Mouse (Mus musculus) ovary, postnatal 36 days (tissue): Measurements from ENCODE around the gene Arrdc1.
"Not testable (repeated sequence)": the region's sequence is repeated elsewhere in the genome, so short reads cannot be mapped to it uniquely, and the experiment has no call there.

Experiments
- DNase-seq: peaks from one replicate; pipeline ENCODE4 v3.0.0; 2022; ENCODE audit warnings: low spot score, mixed read lengths

Gene Arrdc1

DNA sequence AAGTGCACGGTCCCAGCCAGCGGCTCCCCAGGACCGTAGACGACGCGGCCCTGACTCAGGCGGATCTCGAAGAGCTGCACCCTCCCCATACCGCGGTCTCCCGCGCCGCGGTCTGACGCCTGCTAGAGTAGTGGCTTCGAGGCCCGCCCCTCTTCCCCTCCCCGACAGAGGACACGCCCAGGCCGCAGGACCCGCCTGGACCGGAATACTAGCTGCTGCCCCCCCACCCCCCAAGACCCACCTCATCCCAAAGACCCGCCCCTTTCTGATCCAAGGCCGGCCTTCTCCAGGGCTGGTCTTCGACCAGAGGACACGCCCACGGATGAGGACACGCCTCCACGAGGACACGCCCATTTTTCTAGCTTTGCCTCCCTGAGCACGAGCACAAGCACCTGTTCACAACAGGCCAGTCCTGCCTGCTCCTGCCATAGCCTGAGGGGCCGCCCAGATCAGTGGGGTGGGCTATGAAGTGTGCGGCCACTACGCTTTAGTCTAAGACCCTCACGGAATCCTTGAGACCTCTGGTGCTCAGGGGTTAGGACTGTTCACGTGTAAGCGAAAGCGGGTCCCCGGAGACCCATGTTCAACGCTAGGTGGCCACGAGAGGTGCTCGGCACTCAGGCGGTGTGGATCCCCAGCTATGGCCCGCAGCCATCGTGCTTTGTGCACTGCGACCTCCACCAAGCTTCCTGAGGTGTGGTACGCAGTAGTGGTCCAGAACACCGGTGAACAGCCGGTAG, at the start of gene Arrdc1:
TSS of gene Arrdc1 (minus strand) at position 196 of the 740 bp plus-strand sequence.
- DNase-seq = peak; percentile 92

DNA sequence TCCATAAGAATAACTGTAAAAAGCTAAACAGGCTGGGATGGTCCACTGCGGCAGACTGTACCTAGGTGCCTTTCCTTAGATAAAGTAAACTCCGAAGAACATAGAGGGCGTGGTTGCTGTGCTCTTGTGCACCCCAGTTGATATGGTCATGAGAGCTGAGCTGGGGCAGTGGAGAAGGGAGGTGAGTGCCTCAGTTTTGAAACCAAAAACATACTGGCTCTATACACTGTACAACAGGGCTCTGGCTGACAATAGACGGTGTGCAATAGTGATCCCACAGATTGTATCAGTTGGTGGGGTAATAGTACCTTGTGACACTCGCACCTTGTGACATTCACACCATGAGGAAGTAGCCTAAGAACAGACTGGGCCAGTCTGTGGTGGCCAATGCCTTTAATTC, 41.9 kb upstream of the Arrdc1 start:
- no peak for DNase-seq

- DNase-seq = peak; percentile 76
Observed at GRCm38 (mm10) chr2:24975704-24976297, 40.7 kb upstream of the Arrdc1 start, which contains the start of gene Pnpla7. TSS of gene Pnpla7 (plus strand) at chr2:24976033.

GRCm38 (mm10) chr2:24974906-24975703, 40.1 kb upstream of the Arrdc1 start, which contains the start of gene Mrpl41:
TSS of gene Mrpl41 (minus strand) at chr2:24975098.
- DNase-seq = peak; percentile 95

DNA sequence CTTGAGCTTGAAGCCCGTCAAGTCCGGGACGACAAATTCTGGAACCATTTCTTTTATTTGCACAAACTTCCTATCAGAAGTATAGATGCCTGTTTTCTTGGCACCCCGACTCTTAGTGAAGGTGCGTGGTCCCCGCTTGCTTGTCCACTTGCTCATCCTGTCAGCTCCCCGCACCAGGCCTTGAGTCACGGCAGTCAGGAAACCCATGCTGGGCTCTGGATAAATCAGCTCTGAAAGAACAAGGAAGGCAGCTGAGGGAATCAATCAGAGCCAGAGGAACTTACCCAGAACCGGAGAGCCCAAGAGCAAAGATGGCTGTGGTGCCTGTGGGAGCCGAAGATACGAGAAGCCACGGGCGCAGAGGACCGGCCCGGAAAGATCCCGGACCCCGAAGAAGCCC, 39.4 kb upstream of the Arrdc1 start:
- DNase-seq = not testable (repeated sequence)

DNA sequence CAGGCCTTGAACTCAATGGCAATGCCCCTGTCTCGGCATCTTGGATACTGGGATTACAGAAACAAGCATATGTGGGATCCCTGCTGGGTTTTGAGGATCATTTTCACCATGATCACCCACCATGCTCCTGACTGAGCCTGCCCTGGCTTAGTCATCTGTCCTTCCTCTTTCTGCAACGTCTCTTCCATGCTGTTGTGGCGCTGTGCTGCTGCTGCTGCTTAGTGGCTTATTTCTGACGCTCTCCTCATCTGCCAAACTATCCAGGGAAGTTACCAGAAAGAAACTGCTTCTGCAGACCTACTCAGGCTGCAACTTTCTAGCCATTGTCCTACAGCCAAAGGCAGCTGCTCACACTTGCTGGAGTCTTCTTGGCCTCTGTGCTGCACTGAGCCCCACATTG, 35.3 kb upstream of the Arrdc1 start:
- no peak for DNase-seq

DNA sequence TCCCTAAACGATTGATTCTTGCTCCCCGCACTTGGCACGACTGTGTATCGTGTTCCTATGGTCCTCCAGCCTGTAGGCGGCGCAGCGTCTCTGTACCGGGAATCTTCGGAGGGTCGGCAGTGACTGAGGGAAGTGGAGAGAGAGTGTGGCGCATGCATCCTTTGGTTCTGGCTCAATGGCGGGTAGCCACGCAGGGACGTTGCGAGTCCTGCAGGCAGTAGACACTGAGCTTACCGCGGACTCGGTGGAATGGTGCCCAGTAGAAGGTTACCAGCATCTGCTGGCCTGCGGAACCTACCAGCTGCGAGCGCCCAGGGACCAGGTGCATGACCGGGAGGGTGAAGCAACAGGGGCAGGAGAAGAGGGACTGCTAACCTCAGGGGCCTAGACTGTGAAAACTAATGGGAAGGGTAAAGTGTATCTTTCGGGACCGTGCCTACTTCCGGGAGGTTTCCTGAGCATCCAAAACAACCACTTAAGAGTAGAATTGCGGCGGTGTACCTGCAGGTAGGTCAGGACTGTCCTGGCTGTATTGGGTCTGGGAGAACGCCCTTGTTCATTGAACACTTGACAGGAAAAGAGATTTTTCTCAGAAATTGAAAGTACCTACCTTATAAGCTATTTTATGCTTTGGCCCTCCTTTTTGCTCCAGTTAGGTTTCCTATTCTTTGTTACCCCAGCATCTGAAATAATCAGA, 27.4 kb upstream of the Arrdc1 start, which contains the start of gene Dph7:
TSS of gene Dph7 (plus strand) at position 97 of the 697 bp plus-strand sequence.
- peak; percentile 85 for DNase-seq

GRCm38 (mm10) chr2:24960910-24961309, 25.9 kb upstream of the Arrdc1 start:
- DNase-seq = peak; percentile 14

DNA sequence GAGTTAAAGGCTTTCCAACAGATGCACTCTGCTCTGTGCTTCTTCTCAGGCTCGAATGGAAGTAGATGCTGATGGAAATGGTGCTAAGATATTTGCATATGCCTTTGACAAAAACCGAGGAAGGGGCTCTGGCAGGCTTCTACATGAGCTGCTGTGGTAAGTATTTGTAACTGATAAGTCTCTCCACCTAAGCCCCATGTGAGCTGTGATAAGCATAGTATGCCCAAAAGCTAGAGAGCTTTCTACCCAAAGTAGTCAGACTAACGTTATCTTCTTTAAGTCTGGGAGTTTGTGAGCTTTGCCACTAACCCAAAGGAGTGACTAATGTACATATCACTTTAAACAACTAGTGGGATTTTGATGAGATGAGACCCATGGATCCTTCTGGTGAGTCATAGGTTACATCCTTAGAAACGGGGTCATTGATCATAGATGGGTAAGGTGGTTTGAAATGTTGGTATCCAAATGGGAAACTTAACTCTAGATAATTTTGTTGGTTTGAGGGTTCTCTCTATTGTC, 17.5 kb upstream of the Arrdc1 start:
- DNase-seq = no peak

DNA sequence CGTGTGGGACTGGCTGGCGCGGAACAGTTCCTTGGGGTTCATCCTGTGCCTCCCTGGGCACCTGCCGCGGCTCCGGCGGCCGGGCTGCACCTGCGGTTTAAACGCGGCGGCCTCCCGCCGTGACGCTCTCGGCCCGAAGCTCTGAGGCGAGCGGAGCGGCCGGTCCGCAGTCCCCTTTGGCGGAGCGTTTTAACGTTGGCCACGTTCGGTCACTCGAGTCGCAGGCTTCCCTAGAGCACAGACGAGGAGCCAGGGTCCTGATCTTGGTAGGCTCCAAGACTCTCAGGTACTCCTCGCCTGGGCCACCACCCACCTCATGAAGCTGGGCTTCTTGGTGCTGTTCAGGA, 15.1 kb upstream of the Arrdc1 start:
- no peak for DNase-seq

GRCm38 (mm10) chr2:24949421-24950188, 14.6 kb upstream of the Arrdc1 start, which contains the start of gene Zmynd19:
TSS of gene Zmynd19 (plus strand) at chr2:24949792.
- DNase-seq = peak; percentile 99

DNA sequence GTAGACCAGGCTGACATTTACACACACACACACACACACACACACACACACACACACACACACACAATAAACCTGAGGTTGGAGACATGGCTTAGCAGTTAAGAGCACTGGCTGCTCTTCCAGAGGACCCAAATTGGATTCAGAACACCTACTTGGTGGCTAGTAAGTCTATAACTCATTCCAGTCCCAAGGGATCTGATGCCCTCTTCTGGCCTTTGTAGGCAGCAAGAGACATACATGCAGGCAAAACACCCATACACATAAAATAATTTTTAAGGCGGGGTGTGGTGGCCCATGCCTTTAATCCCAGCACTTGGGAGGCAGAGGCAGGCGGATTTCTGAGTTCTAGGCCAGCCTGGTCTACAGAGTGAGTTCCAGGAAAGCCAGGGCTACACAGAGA, 9.3 kb upstream of the Arrdc1 start:
- not testable (repeated sequence) for DNase-seq

DNA sequence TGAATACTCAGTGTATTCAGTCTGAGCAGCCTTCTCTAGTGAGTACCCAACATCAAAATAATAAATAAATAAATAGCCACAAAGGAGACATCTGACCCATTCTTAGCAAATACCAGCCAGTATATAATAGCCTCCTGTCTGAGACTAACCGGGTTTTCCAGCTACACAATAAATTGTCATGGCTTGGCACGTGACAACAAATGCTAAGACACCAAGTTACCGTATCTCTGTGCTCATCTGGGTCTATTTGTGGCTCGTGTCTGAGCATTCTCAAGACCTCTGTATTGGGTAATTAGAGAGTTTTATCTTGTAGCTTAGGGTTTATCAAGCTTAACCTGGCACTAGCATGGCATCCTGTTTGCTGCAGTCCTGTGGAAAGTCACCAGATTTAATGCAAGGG, 7.0 kb upstream of the Arrdc1 start:
- DNase-seq = no peak

DNA sequence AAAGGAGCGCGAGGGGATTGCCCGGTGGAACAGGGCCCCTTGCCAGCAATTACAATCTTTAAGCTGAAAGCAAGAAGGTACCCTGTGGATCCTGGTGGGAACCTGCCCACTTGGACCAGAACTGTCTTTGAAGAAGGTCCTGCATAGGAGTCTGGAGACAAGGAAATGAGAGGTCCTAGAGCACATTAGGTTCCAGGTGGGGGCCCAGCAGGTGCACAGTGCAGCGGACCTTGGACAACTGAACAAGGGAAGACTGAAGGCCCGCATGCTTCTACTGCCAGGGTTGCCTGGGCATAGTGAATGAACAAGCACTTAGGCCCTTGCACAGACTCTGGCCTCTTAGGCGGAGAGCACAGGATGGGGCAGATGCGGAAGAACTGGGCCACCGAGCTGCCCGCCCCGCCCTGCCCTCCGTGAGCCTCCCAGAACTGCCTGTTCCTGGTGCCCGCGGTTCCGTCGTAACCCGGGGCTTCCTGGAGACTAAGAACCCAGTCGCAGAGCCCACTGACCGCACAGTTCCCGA, 550 bp downstream of the Arrdc1 start:
- no peak for DNase-seq

DNA sequence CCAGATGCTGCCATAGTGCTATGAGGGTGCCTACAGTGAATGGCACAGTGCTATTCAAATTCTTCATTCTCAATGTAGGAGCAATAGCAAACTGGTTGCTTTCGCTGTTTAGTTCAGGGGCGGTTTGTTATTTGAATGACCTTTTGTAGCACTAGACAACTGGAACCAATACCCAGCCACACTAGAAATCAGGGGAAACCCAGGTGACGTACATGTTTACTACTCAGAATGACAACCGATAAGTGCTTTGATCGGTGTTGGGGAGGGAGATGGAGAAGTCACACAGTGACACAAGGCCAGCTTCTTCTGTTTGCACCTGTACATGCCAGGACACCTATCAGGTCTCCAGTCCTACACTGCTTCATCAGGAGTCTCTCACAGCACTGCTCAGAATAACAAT, 5.5 kb downstream of the Arrdc1 start:
- DNase-seq = no peak

- DNase-seq = no peak
Observed at GRCm38 (mm10) chr2:24929119-24929518, 5.9 kb downstream of the Arrdc1 start.

- peak; percentile 44 for DNase-seq
Observed at GRCm38 (mm10) chr2:24927810-24928479, 7.1 kb downstream of the Arrdc1 start.

DNA sequence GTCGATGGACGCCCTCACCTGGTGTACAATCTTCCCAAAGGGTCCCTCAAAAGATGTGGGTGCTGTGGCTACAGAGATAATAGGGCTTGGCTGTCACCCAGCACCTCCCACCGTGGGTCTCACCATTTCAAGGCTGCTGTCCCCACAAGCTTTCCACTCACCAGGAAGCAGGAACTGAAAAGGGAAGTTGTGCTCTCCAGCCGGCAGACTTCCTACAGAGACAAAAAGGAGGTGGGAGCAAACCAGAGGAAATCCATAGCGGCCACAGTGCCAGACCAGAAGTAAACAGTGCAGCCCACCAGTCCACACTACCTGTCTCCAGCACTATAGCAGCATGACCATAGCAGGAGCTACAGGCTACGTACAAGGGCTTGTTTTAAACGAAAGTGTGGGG, 8.1 kb downstream of the Arrdc1 start:
- DNase-seq = no peak

GRCm38 (mm10) chr2:24926345-24926964, 8.6 kb downstream of the Arrdc1 start:
- DNase-seq = no peak

GRCm38 (mm10) chr2:24925284-24925683, 9.8 kb downstream of the Arrdc1 start:
- no peak for DNase-seq
